Mouse (Mus musculus) urinary bladder, postnatal 25 days (tissue): ENCODE data around the gene Pfkfb3.

Source experiments
- DNase-seq: peaks from one replicate; pipeline ENCODE4 v3.0.0; 2022; ENCODE audit warnings: low spot score

Pfkfb3 gene

DNA sequence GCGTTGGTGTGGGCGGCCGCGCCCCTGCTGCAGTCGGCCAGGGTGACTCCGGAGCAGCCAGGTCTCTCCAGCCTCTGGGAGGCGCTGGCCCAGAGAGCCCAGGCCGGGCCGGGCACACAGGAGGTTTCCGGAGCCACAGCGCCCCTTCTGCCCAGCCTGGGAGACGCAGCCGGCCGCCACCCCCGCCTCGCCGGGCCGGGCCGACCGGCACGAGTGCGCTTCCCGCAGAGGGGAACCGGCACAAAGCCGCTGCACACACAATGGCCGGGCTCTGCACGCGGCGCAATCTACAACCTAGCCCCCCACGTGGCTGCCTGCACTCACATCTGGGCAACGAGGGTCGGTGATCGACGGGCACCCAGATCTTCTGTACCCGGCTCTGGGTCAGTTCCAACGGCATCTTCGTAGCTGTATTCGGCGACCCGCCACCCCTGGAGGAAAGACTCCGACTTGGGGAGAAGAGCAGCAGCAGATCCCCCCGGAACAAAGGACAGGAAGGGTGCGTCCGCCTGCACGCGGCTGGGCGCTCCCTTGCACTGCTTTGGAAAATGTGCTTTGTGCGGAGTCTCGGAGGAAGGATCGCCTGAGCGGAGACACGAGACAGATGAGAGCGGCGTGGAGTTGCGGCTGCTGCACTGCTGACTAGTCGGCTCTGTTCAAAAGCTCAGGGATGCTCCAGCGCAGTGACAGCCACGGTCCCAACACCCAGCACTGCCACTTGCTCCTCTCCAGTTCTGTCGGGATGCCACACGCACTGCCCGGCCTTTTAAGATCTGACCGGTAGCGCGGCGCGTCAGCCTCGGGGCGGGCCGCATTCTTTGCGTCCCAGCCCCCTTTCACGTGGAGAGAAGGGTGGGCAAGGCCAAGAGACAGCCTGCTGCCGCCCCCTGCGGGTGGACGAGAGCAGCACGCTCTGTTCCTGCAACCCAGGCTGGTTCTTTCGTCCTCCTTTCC is 52.3 kb downstream of the Pfkfb3 start:
- peak; percentile 92 for DNase-seq

DNA sequence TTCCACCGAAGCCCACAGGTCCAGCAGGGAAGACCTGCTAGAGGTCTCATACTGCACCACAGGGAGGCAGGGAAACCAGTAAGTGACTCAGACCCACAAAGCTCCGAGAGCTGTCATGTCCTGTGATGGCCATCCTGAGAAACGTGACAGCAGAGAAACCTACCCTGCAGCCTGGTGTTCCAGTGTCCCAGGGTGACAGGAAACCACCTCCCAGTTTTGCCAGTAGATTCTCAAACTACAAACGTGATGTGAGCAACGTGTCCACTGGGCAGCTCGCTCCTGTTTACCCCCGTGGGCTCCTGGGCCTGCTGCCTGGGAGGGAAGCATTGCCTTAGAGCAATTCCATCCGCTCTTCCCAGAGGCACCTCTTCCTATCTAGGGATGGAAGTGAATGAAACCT is 53.2 kb downstream of the Pfkfb3 start:
- no peak for DNase-seq

DNA sequence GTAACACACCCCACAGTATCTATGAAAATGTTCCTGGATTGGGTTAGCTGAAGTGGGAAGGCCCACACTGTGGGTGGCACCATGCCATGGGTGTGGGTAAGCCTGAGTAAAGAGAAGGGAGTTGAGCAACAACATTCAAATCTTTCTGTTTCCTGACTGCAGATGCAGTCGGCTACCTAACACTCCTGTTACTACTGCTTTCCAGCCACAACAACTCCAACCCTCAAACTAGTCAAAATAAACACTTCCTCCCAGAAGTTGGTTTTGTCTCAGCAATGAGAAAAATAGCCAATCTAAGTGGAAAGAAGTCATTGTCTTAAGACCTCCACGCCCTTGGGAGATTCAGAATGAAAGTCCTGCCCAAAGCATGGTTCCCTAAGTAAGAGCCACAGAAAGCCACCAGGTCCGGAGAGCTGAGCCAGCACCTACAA is 57.3 kb downstream of the Pfkfb3 start:
- no peak for DNase-seq

DNA sequence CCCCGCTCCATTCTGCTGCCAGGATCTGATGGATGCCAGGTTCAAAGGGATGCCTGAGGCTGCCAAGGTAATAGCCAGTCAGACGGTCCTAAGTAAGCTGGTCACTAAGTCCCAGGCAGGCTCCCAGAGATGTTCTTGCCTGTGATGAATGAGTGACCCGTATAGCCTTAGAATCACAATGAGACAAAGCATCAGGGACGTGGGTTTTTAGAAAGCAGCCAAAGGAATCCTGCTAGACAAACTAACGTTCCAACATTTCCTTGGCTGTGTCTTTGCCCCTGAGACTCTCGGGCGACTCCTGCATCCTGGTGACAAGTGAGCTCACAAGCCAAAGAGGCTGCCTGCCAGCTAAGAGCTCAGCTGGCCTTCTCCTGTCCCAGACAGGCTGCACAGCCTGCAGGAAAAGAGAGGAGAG is 59.0 kb downstream of the Pfkfb3 start:
- no peak for DNase-seq

DNA sequence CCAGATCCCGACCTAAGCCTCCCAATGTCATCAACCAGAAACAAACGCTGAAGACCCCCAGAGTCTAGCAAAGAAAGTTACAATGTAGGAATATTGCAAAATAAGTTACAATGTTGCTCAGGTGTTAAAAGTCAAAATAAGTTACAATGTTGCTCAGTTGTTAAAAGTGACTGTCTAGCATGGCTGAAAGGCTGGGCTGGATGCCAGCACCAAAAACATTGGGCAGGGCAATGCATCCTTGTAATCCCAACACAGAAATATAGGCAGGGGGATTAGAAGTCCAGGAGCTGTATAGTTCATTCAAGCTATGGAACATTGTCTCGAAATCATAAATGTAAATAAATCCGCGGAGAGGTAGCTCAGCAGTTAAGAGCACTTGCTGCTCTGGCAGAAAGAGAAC is 61.0 kb downstream of the Pfkfb3 start:
- no peak for DNase-seq

DNA sequence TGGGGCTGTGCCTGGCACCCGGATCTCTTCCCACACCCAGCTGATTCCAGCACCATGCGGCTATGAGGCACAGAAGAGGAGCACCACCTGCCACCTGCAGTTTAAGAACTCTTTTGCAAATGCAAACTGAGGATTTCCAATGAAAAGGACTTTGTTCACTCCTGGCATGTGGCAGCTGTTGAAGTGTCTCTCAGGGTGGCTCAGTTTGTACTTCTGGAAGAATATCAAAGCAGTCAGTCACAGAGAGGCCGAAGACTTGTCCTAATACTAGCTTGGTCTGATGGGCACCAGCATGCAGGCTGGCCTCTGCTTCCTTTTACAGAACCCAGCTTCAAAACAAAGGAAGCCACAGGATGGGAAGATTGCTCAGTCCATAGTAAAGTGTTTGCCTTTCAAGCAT is 62.4 kb downstream of the Pfkfb3 start:
- no peak for DNase-seq

DNA sequence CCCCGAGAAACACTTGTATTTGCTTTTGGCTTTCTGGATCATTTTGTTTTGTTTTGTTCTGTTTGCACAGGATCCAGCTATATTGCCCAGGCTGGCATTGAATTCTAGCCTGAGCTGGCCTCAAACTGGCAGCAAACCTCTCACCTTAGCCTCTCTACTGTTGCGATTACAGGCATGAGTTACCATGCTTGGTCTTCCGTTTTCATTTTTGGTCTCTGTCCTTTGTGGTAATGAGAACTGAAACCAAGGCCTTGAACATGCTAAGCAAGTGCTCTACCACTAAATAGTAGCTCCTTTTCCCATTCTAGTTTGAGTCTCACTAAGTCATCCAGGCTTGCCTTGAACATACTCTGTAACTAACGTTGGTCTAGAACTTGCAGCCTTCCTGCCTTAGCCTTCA is 63.3 kb downstream of the Pfkfb3 start:
- no peak for DNase-seq

DNA sequence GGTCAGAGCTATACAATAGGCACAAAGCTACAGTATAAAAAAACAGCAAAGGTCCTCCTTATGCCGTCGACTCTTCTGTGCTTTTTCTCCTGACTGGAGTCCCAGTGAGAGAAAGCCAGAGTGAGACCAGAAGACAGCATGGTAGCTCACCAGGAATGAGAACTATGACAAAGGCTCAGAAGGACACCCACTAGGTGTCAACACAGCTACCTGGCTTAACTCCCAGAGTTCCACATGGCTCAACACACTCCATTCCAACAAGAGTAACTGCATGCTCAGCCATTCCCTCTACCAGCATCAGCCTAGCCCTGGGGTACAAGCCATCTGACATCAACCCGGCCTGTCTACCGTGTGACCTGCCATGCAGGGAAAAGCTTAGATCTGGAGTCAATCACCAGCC is 70.7 kb downstream of the Pfkfb3 start:
- no peak for DNase-seq

DNA sequence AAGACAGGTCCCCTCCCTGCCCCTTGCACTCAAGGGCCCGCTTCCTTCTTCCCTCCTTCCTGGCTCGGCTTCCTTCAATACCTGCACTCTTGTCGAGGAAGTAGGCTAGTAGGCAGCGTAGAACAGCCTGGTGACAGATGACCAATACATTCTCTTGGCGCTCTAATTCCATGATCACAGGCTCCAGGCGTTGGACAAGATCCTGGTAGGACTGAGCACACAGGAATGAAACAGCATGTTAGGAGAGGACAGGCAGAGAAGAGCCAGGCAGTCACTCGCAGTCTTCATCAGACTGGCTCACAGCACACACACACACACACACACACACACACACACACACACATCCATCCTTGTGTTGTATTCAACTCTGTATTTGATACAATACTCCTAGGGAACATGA is 71.5 kb downstream of the Pfkfb3 start:
- DNase-seq: no peak

DNA sequence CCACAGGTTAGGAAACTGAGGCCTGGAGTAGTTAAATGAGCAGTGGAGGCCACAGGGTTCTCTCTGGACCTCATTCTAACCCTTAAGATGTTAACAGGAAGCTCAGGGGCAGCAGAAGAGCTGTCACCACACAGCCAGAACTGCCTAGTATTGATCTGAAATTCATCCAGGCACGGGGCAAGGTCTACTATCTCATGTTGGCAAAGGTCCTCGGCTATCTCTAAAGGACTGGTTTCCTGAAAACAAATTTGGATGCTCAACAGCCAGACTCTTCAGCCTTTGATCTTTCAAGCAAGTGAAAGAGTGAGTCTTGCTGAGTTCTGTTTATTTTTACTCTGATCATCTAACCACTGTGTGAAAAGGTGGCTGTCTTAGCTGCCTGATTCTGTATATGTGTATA is 74.9 kb downstream of the Pfkfb3 start:
- no peak for DNase-seq

DNA sequence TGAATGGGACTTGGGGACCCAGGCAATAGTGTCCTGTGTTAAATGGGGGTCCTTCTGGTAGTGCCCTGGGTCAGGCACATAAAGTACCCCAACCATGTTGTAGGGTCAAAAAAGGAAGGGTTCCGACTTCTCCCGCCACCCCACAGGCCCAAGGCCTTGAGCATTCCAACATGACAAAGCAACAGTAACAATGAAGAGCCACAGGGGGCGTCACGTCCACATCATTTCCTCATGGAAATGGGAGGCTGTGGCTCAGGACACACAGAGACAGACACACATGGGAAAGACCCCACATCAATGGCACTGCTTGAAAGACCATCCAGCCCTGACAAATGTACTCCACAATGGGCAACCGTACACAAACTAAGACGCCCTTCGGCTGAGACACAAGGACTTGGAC is 78.6 kb downstream of the Pfkfb3 start:
- no peak for DNase-seq

DNA sequence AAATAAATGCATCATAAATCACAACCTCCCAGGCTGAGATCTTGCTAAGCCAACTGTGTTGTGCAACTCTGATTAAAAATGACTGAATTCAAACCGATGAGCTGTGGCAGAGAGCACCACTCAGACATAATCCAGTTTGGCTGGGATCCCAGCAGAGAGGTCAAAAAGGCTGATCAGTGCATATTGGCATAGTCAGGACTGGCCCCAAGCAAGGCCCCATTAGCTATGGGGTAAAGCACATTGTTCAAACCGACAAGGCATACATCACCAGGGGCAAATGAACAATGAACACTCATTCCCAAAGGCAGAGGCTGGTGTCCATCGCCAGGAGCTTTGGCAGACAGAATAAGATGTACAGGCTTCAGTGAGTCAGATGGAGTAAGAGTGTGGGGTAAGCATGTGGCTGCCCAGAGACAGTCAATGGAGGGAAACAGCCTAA is 89.2 kb downstream of the Pfkfb3 start:
- DNase-seq: no peak

DNA sequence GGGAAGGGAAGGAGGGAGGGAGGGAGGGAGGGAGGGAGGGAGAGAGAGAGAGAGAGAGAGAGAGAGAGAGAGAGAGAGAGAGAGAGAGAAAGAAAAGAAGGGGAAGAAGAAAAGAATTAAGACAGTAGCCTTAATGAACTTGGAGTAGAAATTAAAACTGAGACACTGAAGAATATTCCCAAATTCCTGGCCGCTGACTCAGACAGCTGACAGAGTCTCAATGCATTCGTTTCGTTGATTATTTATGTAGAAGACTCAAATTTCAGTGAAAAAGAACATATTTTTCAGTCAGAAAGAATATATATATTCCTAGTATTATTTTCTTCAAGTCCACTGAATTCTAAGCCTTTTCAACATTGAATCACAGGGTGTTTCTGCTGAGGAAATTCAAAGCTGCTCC is 92.9 kb downstream of the Pfkfb3 start:
- DNase-seq: no peak

DNA sequence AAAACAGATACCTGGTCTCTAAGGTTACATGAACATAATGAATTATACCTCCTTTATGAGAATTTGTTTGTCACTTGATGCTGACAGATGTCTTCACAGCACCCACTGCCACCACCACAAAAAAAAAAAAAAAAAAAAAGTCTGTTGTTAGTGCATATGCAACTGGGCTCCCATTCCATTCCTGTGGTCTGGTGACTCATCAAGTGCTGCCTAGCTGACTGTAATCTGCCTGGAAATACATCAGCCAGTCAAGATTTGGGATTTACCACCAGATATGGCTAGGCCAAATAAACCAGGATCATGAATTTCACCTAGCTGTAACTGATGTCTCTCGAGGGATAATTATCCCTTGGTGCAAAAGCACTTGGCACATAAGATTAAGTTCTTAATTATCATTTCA is 95.4 kb downstream of the Pfkfb3 start:
- no peak for DNase-seq

DNA sequence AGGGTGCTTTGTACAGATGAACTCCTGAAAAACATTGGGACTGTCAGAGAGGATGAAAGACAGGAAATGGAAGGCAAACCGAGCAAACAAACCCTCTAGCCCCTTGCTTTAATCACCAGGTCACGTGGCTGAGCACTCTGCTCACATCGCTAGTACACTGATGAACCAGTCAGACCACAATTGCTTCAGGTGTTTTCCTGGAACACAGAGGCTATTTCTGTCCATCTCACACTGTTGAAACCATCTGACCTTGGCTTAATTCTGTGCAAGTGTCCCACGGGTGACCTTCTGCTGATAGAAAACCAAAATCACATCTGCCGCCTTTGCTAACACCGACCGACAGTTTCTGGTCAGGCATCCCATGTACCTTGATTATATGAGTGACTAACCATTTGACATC is 96.0 kb downstream of the Pfkfb3 start:
- DNase-seq: no peak

DNA sequence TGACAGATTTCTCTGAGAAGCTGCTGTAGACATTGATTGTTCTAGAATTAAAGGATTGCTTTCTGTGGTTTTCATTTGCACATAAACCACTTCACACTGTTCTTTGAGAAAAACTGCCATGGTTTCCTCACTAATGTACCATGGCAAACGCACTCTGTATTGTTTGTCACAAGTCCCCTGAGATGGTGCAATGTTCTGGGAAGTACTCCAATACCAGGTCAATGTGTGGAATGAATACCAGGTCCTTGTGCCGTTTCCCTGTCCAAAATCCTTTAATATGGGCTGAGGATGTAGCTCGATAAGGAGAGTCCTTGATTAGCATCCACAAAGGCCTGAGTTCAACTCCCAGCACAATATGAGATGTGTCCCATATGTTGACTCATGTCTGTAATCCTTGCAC is 105.2 kb downstream of the Pfkfb3 start:
- no peak for DNase-seq

DNA sequence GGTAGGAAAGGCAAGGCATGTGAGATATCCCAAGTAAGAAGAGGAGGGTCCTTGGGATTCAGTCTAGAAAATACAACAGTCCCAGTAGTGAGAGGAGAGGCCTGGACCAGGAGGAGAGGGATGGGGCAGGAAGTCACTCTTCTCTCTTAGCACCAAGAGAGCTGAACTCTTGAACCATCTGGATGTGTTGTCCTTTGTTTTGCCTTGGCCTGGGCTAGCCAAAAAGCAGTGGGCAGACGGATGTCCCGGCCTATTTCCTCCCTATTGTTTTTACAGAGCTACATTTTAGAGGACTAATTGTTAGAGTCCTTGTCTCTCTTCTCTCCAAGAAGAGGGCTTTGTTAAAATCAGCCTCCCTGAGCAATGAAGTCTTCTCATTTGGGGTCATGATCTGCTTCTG is 106.0 kb downstream of the Pfkfb3 start:
- no peak for DNase-seq

DNA sequence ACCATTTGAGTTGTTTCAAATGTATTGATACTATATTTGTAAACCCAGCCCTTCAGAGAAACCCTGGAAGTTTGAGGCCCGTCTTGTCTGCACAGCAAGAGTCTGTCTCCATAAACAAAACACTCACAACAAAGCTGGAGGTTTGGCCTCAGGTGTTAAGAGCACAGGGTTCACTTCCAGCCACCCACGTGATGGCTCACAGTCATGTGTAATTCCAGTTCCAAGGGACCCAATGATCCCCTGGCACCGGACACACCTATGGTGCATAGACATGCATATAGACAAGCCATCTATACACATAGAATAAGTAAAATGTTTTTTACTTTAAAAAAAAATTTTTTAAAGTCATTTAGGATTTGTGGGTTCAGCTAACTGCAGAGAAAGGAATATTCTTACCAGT is 108.2 kb downstream of the Pfkfb3 start:
- DNase-seq: no peak

DNA sequence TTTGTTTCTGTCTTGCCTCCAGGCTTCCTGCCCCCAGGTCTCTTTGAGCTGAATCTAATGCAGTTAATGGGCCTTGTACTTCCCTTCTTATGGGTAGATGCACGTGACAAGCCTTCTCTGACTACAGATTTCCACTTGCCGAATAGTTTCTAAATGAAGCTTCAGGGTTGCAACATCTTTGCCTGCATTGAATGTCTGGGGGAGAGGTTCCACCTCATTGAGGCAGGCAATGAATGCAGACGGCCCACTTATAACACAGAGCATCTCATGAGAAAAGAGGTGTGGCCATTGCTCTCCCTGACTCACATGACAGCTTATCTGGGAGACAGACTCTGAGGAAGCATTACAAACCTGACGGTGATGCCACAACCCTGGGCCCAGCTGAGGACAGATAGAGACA is 112.0 kb downstream of the Pfkfb3 start:
- no peak for DNase-seq

DNA sequence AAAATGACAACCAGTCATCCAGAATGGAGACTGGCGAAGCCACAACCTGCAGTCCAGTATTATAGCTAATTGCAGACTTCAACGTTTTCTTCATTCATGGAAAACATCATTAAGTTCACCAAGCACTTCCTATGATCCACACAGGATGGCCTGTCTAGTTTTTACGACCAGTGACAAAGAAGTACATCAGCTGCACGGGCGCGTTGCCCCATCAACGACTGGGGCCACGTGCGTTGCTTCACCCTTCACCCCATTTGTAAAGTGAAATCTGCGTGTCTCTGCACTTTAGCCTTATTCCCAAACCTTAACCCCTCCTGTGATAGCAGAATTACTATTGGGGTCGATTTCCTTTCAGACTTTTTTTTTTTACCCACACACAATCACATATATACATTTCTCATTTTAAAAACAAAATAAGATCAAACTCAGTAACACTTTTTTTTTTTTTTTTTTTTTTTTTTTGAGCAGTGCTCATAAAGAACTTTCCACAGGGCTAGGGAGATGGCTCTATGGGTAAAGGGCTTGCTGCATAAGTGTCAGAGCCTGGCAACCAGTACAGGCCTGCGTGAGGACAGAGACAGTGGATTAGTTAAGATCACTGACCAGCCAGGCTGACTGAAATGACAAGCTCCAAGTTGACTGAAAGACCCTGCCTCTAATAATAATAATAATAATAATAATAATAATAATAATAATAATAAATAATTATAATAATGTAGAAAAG is 115.5 kb downstream of the Pfkfb3 start:
- DNase-seq: no peak

DNA sequence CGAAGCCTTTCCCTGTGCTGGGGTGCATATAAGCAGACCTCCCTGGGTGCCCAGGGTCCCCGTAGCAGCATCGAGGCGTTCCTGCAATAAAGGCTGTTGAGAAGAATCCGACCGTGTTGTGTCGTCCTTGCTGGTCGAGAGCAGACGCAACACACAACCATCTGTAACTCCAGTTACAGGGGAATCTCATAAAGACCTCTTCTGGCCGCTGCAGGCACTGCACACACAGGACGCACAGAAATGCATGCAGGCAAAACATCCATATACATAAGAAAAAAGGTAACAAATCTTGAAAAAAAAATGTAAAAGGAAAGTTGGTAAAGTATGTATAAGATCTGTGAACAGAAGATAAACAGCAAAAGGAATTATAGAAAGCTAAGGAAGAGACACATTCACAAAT is 117.5 kb downstream of the Pfkfb3 start:
- no peak for DNase-seq

DNA sequence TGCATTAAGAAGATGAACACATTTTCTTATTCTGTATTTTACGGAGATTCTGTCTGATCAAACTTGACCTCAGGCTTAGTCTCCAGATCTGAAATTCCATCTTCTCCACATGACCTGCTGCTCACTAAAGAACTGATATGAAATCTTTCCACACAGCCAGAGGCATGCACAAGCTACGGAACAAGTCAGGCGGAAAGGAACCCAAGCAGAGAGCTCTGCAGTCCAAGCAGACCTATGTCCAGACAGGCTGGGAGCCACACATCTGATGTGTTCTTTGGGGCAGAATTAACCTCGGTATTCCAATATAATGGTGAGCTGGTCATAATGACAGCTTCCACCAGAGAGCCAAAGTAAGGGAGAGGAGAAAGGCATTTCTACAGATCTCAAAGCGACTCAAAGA is 120.5 kb downstream of the Pfkfb3 start:
- DNase-seq: no peak

DNA sequence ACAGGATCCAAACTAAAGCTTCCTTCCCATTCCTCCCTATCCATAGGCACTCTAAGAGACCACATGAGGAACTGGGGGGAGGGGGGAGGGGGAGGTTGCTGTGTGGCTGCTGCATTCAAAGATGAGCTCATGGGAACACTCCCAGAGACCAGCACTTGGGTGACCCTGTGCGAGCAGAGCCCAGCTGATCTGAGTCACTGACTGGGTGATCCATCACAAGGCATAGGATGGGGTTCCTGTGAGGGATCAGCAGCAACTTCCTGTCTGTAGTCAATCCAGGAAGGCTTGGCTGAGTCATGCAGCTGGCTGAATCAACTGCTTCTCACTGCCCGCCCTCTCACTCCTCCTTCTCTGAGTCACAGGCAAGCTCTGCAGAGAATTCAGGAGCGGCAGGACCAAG is 124.3 kb downstream of the Pfkfb3 start:
- DNase-seq: peak; percentile 53
